Mouse (Mus musculus) heart, adult 18-20 months (tissue): ENCODE data around the gene Hif3a. TPM values are rescaled to one million over a fixed set of nuclear protein-coding genes. Genes with fewer than 3 reads are reported as not detected.

ENCODE experiments used
- DNase-seq, 2 experiments: peaks; one replicate each; pipeline ENCODE4 v3.0.0; 2021 to 2022; ENCODE audit warnings: mixed read lengths in 1 of 2
- total RNA-seq, 2 experiments: library from RNA; stranded (reverse); gene quantifications; 2 replicates each; pipeline ENCODE4 v1.2.3; 2021

Gene Hif3a
- total RNA-seq, 2 experiments from 2014 or later = 1.9 to 4.1 TPM

- peak in 1 of 2 experiments; percentile 60 for DNase-seq
Observed at GRCm38 (mm10) chr7:17024814-17025504, 37.3 kb downstream of the Hif3a start.

GRCm38 (mm10) chr7:17024141-17024540, 38.1 kb downstream of the Hif3a start:
- peak; percentile 47 to 57 for DNase-seq

- DNase-seq = peak in 1 of 2 experiments; percentile 41
Observed at GRCm38 (mm10) chr7:17023701-17024100, 38.5 kb downstream of the Hif3a start.

- DNase-seq = no peak
Observed at GRCm38 (mm10) chr7:17022176-17022575, 40.1 kb downstream of the Hif3a start.

- no peak for DNase-seq
Observed at GRCm38 (mm10) chr7:17019426-17020166, 42.6 kb downstream of the Hif3a start.

DNA sequence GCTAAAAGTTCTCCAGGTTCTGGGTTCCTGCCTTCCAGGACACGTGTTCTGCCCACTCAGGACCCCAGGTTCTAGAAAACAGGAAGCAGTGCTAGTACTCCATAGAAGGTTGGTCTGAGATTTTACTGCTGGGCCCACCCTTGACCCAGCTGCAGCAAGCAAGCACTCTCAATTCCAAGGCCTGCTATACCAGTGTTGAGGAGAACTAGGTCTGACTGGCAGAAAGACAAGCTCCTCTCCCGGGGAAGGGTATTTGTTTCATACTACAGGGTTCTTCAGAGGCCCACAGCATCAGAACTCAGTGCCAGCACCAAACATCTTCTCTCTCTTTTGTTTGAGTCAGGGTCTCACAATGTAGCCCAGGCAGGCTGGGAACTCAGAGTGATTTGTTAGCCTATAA, 44.3 kb downstream of the Hif3a start:
- DNase-seq = no peak

DNA sequence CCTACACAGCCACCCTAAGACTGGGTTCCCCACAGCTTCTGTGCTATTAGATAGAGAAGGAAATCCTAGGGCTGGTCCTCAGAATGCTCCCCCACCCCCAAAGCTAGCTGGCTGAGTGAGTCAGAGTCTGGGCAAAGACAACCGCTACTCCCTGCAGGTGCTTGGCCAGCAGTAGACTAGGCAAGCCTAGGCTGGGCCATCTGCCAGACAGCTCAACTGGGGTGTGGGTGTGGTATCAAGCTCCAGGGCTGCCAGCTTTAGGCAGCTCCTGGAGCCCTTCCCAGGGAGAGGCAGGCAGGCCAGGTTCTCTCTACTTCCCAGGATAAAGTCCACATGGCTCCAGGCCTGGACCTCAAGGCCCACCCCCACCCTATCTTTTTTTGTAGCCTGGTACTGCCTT, 45.2 kb downstream of the Hif3a start:
- DNase-seq = peak; percentile 90 to 95

DNA sequence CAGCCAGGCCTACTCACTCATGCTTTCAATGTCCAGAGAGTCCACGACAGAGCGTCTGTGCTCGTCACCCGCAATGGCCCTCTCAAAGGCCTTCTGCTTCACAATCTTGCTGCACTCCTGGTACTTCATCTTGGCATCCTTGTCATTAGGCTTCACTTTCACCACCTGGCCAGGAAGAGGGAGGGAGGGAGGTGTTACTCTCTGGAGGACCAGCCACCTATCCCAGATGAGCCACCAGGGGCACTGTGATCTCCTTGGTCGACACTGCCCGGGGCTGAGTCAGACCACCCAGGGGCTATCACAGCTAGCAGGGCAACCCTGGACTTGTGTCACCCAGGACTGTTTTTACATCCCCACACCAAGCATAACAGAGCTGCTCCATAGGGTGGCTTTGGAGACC, 46.8 kb downstream of the Hif3a start:
- no peak for DNase-seq

- no peak for DNase-seq
Observed at GRCm38 (mm10) chr7:17011909-17012590, 50.2 kb downstream of the Hif3a start.

DNA sequence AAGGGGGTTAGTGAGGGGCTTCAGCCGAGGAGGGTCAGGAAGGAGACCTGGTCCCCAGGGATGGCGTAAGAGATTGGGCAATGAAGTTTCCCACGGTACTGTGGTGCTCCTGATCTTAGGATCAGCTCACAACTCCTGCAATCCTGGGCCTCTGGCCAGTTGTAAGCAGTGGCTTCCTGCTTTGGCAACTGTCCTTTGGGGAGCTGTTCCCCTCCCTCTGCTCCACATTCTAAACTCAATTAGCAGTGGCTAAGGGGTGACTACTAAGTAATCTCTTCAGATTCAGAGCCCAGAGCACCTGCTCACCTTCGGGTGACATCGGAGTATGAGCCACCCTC, 52.2 kb downstream of the Hif3a start:
- DNase-seq = no peak

DNA sequence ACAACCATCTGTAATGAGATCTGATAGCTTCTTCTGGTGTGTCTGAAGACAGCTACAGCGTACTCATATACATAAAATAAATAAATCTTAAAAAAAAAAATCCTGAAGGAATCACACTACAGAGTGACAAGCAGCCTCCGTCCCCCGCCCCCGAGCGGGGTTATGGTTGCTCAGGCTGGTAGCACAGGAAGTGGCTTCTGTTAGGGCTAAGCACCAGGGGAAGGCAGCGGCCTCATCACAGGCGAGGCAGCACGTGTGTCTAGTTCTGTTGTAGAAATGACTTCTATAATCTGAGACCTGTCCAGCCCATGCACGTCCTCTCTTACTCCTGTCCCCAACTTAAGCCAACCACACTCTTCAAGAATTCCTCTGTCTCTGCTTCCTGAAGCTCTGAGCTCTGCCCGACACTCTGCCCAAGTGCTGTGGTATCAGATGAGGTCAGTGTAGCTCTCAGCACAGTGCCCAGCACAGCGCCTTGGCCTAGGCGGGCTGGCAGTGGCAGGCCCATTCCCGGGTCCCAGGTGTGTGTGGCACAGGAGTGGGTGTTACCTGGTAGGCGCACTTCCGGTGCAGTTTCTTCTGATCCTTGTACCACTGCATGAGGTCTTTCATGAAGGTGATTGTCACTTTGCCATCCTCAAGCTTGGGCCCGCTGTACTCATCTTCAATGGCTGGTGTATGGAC, 52.8 kb downstream of the Hif3a start:
- no peak for DNase-seq

DNA sequence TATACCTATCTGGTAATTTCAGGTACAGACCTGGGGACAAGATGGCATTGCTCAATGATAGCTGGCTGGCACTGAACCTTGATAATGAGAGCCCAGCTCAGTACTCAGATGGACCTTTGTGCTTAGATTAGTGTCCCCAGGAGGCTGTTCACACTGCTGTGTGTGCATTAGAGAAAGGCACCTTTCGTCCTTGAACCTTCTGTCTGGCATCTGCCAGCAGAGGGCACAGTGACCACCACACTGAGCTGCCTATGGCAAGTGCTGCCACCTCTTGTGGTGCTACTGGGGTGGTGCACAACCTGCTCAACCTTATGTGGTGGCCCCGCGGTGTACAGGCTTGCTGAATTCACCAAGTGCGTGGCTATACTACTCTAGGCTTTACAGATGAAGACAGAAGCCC, 54.9 kb downstream of the Hif3a start:
- DNase-seq = no peak

DNA sequence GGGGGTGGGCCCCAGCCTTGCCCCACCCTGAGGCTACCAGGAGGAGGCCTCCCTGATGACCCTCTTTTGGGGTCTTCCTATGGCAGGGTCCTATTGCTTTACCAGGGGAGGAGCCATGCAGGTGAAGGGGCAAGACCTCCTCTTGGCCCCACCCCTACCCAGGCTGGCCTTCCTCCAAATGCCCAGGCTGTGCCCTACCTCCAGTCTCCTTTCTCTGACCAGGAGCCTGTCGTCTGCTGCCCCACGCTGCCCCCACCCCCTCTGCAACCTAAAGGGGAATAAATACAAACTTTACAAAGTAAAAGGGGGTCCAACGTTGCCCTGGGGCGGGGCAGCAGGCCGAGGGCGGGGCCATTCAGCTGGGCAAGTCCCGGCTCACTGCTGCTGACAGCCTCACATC, 57.5 kb downstream of the Hif3a start:
- DNase-seq = no peak

DNA sequence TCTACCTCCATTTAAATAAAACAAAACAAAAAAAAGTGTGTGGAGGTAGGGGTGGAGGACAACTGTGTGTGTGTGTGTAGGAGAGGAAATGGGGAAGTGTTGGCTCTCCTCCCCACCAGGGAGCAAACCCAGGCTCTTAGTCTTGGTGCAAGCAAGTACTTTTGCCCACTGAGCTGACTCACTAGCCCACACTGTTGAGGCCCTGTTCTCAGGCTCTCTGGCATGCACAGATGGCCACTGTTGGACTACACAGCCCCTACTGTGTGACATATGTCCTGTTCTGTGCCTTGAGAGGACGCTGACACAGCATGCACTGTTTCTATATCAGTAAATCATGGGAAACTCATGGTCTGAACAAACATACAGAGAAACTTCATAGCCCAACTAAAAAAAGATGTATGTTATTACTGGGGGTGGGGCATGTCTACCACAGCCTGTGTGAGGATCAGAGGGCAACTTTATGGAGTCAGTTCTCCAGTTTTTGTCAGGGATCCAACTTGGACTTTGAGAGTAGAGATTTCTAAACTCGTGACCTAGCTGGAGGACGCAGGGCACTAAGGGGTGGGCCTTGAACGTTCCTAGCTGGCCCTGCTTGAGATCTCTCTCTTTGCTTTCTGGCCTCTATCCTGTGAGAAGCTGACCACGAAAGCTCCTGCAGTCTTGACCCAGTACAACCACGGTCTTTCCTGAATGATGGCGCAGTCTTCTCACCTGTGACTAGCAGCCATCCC, 58.8 kb downstream of the Hif3a start:
- no peak for DNase-seq

DNA sequence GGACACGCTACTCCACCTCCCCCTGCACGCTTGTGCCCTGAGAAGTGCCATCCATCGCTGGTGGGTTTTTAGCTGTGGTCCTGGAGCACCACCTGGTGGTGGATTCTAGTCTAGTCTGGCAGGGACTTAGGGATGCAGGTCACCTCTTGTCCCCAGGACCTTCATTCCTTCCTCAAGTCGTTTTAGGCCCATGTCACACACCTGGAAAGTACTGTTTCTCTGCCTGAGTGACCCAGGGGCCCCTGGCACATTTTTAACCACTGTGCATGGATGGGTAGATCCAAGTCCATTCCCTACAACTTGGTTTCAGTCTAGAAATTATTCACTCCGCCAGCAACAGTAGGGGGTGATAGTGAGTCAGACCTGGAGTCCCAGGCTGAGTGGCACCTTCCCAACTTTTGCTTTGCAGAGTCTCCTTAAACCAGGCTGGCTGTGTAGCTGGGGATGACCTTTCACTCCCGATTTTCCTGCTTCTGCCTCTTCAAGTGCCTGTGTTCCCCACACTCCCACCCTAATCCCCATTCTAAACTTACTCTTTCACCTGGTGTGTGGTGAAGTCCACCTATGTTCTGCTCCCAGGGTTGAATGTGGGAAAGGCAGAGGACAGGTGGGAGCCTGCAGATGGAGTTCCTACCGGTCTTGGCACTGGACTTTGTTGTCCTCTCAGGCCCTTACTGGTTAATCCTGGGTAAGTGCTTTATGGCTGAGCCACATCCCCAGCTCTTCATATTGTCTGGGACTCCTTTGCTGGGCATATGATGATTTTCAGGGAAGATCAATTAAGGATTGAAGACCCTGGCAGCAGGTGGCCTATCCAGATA, 59.6 kb downstream of the Hif3a start:
- peak; percentile 81 to 90 for DNase-seq

DNA sequence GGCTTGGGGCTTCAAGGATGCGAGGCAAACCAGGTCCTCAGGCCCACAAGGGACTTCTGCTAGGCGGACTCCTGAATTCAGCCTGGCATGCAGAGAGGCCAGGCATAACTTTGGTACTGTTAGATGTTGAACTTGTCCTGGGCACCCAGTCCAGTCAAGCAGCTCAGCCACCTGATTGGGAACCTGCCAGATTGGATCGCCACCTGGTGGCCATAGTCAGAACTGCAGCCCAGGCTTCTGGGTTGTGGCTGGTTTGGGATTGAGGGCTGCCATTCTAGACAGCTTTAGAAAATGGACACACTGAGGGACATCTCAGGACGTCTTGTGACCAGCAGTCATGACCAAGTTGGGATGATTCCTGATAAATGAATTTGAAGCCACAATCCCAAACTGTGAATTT, 62.6 kb downstream of the Hif3a start:
- DNase-seq = peak; percentile 82 to 97

DNA sequence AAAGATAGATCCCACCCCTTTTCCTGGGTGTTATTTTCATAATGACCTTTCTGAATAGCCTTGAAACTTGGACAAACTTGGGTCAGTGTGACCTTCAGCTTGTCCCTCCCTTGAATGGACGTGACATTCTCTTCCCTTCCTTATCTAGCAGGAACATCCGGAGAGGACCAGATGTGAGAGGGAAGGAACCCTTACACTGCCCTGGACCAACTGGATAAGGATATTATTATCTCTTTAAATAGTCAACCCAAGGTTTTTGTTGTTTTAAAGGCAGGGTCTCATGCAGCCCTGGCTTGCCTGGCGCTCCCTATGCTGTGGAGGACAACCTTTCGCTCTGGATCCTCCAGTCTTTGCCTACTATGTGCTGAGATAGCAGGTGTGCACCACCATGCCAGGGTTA, 63.0 kb downstream of the Hif3a start:
- no peak for DNase-seq

DNA sequence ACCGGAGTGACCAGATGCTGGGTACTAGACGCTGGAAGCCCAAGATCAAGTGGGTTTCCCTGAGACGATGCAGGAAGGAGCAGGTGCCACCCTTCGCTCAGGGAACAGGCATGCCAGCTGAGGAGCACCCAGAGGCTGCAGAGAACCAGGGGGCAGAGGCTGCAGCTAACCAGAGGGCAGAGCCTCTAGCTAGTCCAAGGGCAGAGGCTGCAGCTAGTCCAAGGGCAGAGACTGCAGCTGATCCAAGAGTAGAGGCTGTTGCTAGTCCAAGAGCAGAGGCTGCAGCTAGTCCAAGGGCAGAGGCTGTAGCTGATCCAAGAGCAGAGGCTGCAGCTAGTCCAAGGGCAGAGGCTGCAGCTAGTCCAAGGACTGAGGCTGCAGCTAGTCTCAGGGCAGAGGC, 66.9 kb downstream of the Hif3a start:
- no peak for DNase-seq

GRCm38 (mm10) chr7:16994400-16994799, 67.8 kb downstream of the Hif3a start:
- DNase-seq = peak in 1 of 2 experiments; percentile 52

- peak; percentile 89 to 92 for DNase-seq
Observed at GRCm38 (mm10) chr7:16993651-16994399, 68.4 kb downstream of the Hif3a start.
